Mouse (Mus musculus) central nervous system, embryonic 18 days (tissue): ENCODE data around the gene Atp5e. TPM values are rescaled to one million over a fixed set of nuclear protein-coding genes. Genes with fewer than 3 reads are reported as not detected.

Experiments used
- polyA plus RNA-seq: library from polyadenylated mRNA; depleted of rRNA; stranded (reverse); fragments of >200 nt; gene quantifications from 2 replicates; pipeline ENCODE4 v1.2.3, GENCODE M21; 2012; rRNA removed

Atp5e gene
- 447 and 512 TPM in 2 replicates for polyA plus RNA-seq

GRCm38 (mm10) chr2:174463789-174464523 is at the start of gene Atp5e:
Gene Atp5e, minus strand, starts transcription at chr2:174464105.

DNA sequence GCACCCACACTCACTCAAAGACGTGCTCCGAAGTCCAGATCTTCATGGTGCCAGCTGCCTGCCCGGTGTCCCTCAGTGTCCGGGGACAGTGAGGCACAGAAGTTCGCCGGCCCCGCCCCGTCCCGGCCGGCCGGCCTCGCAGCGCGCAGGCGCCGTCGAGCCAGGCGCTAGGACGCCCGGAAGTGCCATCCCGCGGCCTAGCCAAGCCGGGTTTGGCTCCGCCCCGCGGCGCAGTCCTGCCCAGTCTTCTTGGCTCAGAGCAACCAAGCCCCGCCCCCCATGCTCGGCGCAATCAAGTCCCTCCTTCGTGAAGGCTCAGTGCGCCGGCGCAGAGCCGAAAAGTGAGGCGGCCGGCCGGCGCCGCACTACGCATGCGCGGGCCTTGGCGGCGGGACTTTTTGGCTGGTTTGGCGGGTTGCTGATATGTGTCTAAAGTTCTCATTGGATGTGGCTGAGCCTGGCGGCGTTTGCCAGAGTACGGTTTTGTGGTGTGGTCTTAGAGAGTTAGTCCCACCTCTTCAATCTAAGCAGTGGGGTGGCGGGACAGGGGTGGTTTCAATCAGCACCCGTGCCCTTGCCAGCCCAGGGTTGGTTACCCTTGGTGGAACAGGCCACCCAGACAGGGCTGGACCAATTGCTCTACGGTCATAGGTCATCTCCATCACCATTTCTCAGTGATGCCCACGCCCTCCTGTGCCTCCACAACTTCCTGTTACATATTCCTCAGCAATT is 9.1 kb upstream of the Atp5e start, which contains the start of gene Prelid3b:
TSS of gene Prelid3b (minus strand) at position 264 of the 732 bp plus-strand sequence.

GRCm38 (mm10) chr2:174450353-174450752 is 13.6 kb downstream of the Atp5e start, which contains the start of gene Tubb1:
Gene Tubb1, plus strand, starts transcription at chr2:174450695.

GRCm38 (mm10) chr2:174438737-174439449 is 25.0 kb downstream of the Atp5e start, which contains the start of gene Ctsz:
Gene Ctsz, minus strand, starts transcription at chr2:174439039.

DNA sequence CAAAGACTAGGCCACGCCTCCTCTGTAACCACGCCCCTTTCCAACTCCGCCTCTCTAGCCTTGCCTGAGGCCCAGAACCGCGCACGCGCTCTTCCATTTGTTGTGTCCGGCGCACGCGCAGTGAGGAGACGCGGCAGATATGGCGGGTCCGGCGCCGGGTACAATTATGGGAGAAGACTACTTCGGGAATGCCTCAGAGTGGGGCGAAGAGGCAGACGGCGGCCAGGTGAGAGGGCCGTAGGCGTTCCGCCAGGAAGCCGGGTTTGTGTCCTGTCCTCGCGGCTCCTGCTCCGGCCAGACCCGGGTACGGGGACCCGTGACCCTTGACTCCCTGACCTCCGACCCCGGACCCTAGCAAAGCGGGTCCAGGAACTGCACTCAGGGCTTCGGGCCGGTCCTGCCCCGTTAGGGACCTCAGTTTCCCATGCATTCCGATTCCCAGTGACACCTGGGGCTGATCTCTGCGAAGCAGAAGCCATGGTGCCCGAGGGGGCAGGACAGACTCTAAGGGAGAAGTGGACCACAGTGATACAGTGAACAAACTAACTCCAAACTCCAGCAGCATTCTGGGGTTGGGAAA is 48.1 kb downstream of the Atp5e start, which contains the start of gene Nelfcd:
TSS of gene Nelfcd (plus strand) at position 74 of the 580 bp plus-strand sequence.

Other genes with a start within 250 kb of the Atp5e start
- gene Gnas, start 179.8 kb downstream of the Atp5e start, polyA plus RNA-seq: 2,124 and 2,129 TPM in 2 replicates
- gene Gm20721, start 117.4 kb downstream of the Atp5e start, polyA plus RNA-seq: 3.5 and 3.7 TPM in 2 replicates
- 76.6 and 77.9 TPM in 2 replicates for gene Nelfcd, start 48.3 kb downstream of the Atp5e start, polyA plus RNA-seq
- gene Ctsz, start 25.1 kb downstream of the Atp5e start, polyA plus RNA-seq: 61.5 and 66.0 TPM in 2 replicates
- gene Tubb1, start 13.4 kb downstream of the Atp5e start, polyA plus RNA-seq: 0.08 and 0.12 TPM in 2 replicates
- gene Prelid3b, start 9.0 kb upstream of the Atp5e start, polyA plus RNA-seq: 95.1 and 99.4 TPM in 2 replicates
- 0.03 and 0.04 TPM in 2 replicates for gene Zfp831, start 179.4 kb upstream of the Atp5e start, polyA plus RNA-seq